Mouse (Mus musculus) midbrain, embryonic 13.5 days (tissue): Measurements from ENCODE around the gene Msl2. TPM values are rescaled to one million over a fixed set of nuclear protein-coding genes. Genes with fewer than 3 reads are reported as not detected.

ENCODE experiments used
- ATAC-seq: fragments of 200-750 bp; cut with Nextera tagmentation; 2 replicates; pipeline ENCODE4 v1.8.0; 2017; ENCODE audit warnings: mild to moderate bottlenecking, moderate TSS enrichment, moderate library complexity
- H3K27ac ChIP-seq: fragments of 300-500 bp; sonication (generic); 2 replicates; pipeline ENCODE4 v1.5.1; 2015; ENCODE audit warnings: inconsistent platforms, mild to moderate bottlenecking, moderate library complexity
- H3K27me3 ChIP-seq: fragments of 300-500 bp; sonication (generic); 2 replicates; pipeline ENCODE4 v1.6.1; 2015; ENCODE audit warnings: mild to moderate bottlenecking, inconsistent platforms
- H3K36me3 ChIP-seq: fragments of 300-500 bp; sonication (generic); 2 replicates; pipeline ENCODE4 v1.6.1; 2015; ENCODE audit warnings: mild to moderate bottlenecking, inconsistent platforms
- H3K4me1 ChIP-seq: fragments of 300-500 bp; sonication (generic); replicated peaks from 2 replicates; pipeline ENCODE4 v1.6.1; 2015; ENCODE audit warnings: inconsistent platforms
- H3K4me2 ChIP-seq: fragments of 300-500 bp; sonication (generic); replicated peaks from 2 replicates; pipeline ENCODE4 v1.6.1; 2015; ENCODE audit warnings: moderate library complexity, mild to moderate bottlenecking, inconsistent platforms
- H3K4me3 ChIP-seq: fragments of 300-500 bp; sonication (generic); replicated peaks from 2 replicates; pipeline ENCODE4 v1.5.1; 2015; ENCODE audit warnings: mild to moderate bottlenecking, inconsistent platforms
- H3K9ac ChIP-seq: fragments of 300-500 bp; sonication (generic); replicated peaks from 2 replicates; pipeline ENCODE4 v1.6.1; 2015; ENCODE audit warnings: mild to moderate bottlenecking, inconsistent platforms
- H3K9me3 ChIP-seq: fragments of 300-500 bp; sonication (generic); 2 replicates; pipeline ENCODE4 v1.6.1; 2016; ENCODE audit warnings: mild to moderate bottlenecking, inconsistent platforms
- WGBS: fragments of 180-500 bp; shearing (Covaris S2); methylation state at CpG from one replicate; pipeline ENCODE4 v1.1.7; 2015; 5-methylcytosine and 5-hydroxymethylcytosine counted together
- polyA plus RNA-seq: library from polyadenylated mRNA; unstranded; fragments of >200 nt; fragmentation: Nextera tagmentation; extraction: Ambion mirVana; gene quantifications from 2 replicates; pipeline ENCODE4 v1.2.1, GENCODE M21; 2015

The Msl2 gene
- polyA plus RNA-seq, result 5.5 and 7.2 TPM in 2 replicates

- ATAC-seq, result peak; percentile 83
- Histone ChIP-seq H3K27me3 (no peaks in the 10 kb centered on the region), H3K36me3 (no peaks in the 10 kb centered on the region), H3K9ac (peak within 1 kb of the TSS; percentile 99), H3K4me1 (peaks cover 28% of the 10 kb centered on the region), H3K27ac (peak within 1 kb of the TSS; percentile 99), H3K4me3 (peak within 1 kb of the TSS; percentile 81), H3K9me3 (no peaks in the 10 kb centered on the region), H3K4me2 (peak within 1 kb of the TSS; percentile 95)
- WGBS, result 1% methylated on average over 31 of the region's 43 CpGs
These were observed at the start of gene Msl2 for GRCm38 (mm10) chr9:101073987-101074331. Msl2 (plus strand) TSS chr9:101074101.

GRCm38 (mm10) chr9:101033761-101034447 lies 40.0 kb upstream of the Msl2 start:
- Histone ChIP-seq H3K4me2 (peak overlapping the region; percentile 63), H3K4me1 (peaks cover 12% of the 10 kb centered on the region), H3K36me3 (peaks cover 6% of the 10 kb centered on the region), H3K4me3 (peak overlapping the region; percentile 57), H3K9ac (peak overlapping the region; percentile 79), H3K27me3 (no peaks in the 10 kb centered on the region), H3K27ac (peak overlapping the region; percentile 97), H3K9me3 (no peaks in the 10 kb centered on the region)
- no peak; the same call in 1 of the 2 replicates for ATAC-seq
- 8% methylated on average over 14 of the region's 14 CpGs for WGBS

DNA sequence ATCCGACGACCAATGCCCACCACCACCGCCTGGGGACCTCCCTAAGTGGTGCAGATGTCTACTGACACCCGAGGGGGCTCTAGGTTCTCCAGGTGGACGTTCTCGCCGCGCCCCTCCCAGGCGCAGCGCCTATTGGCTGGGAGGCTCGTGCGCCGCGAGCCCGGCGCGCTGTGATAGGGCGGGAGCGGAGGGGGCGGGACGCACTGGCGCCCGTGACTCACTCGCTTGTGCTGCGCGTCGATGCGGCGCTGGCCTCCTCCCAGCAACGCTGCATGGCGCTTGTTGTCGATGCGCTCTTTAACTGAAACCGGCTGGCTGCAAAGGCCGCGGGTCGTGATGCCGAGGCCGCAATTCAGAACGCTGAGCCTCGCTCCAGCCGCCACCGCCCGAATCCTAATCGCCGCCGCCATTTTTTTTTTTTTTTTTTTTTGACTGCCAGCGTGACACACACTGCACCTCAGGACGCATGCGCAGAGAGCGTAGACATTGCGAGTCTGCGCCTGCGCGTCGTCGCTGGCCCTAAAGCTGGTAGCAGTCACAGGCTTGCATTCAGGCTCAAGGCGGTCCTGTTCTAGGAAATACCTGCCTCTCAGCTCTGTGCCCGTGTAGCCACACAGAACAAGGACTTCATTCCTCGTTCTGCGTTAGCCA lies 39.3 kb upstream of the Msl2 start, which contains the start of gene Pccb:
TSS of gene Pccb (minus strand) at position 451 of the 651 bp plus-strand sequence.
- Histone ChIP-seq H3K4me3 (peak within 1 kb of the TSS; percentile 57), H3K4me1 (peaks cover 12% of the 10 kb centered on the region), H3K27ac (peak within 1 kb of the TSS; percentile 97), H3K36me3 (no peaks in the 10 kb centered on the region), H3K9ac (peak within 1 kb of the TSS; percentile 79), H3K9me3 (no peaks in the 10 kb centered on the region), H3K27me3 (no peaks in the 10 kb centered on the region), H3K4me2 (peak within 1 kb of the TSS; percentile 63)
- under 1% methylated on average over 61 of the region's 61 CpGs for WGBS
- peak; percentile 99 for ATAC-seq

DNA sequence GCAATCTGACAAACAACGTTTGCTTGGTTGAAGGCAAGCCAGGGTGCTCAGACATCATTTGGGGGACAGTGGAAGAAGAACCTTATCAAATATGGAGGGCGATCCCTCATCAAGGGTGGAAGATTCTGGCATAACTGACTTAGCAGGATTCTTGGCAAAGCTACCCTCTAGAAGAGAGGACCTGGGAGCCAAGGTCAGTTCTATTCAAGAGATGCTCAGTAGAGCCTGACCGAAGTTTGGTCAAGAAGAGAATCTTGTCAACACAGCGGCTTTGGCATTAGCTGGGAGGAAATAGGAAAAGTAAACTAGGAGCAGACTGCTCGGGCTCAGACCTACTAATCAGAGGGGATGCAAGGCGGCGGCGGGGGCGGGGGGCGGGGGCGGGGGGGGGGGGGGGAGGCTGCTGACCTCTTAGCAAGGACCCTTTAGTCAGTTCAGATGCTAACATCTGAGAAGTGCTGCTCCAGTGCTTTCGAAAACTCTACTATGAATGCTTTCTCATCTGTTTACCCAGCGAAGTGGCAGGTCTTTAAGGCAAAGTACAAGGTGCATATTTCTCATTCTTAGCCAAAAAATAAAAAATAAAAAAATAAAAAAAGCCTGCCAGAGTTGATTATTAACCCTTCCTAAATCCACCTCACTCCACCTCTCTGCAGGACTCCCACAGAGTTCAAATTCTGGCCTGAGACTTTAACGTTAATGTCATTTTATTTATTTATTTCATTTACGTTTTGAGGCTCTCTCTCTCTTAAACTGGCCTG lies 37.9 kb upstream of the Msl2 start:
- no peaks in the 10 kb centered on the region for H3K9me3 ChIP-seq
- no peak for ATAC-seq
- H3K9ac ChIP-seq, result no peak overlapping the region
- 82% methylated on average over 13 of the region's 15 CpGs for WGBS
- no peaks in the 10 kb centered on the region for H3K27me3 ChIP-seq
- peaks cover 12% of the 10 kb centered on the region for H3K4me1 ChIP-seq
- no peaks in the 10 kb centered on the region for H3K36me3 ChIP-seq
- H3K27ac ChIP-seq, result no peak overlapping the region
- H3K4me2 ChIP-seq, result no peak overlapping the region
- H3K4me3 ChIP-seq, result no peak overlapping the region

DNA sequence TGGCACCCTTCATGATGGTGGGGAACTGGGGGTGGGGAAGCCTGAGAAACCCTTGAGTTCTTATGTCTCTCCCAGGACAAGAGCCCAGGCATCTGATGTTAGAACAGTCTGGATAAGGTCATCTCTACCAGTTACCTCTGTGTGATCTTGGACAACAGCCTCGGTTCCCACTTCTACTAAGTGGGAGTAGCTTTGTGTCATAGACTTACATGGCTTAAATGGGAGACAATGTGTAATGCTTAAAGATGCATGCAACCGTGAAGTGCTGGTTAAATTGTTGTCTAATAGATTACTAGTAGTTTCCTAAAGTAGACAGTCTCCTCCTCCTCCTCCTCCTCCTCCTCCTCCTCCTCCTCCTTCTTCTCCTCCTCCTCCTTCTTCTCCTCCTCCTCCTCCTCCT lies 37.0 kb upstream of the Msl2 start:
- no peak overlapping the region for H3K4me2 ChIP-seq
- H3K27me3 ChIP-seq, result no peaks in the 10 kb centered on the region
- no peak overlapping the region for H3K27ac ChIP-seq
- no peak for ATAC-seq
- WGBS, result 84% methylated on average over 2 of the region's 2 CpGs
- no peaks in the 10 kb centered on the region for H3K9me3 ChIP-seq
- H3K9ac ChIP-seq, result no peak overlapping the region
- peaks cover 12% of the 10 kb centered on the region for H3K4me1 ChIP-seq
- H3K4me3 ChIP-seq, result no peak overlapping the region
- no peaks in the 10 kb centered on the region for H3K36me3 ChIP-seq

- no peaks in the 10 kb centered on the region for H3K27me3 ChIP-seq
- no peaks in the 10 kb centered on the region for H3K9me3 ChIP-seq
- H3K9ac ChIP-seq, result no peak overlapping the region
- no peak overlapping the region for H3K4me2 ChIP-seq
- H3K4me3 ChIP-seq, result no peak overlapping the region
- no peaks in the 10 kb centered on the region for H3K36me3 ChIP-seq
- 52% methylated on average over 7 of the region's 7 CpGs for WGBS
- H3K27ac ChIP-seq, result no peak overlapping the region
- ATAC-seq, result no peak
- H3K4me1 ChIP-seq, result peaks cover 12% of the 10 kb centered on the region
These were observed 36.5 kb upstream of the Msl2 start for GRCm38 (mm10) chr9:101037396-101037795.

GRCm38 (mm10) chr9:101038634-101039033 lies 35.3 kb upstream of the Msl2 start:
- Histone ChIP-seq H3K4me1 (peaks cover 8% of the 10 kb centered on the region), H3K9ac (no peak overlapping the region), H3K27ac (no peak overlapping the region), H3K9me3 (no peaks in the 10 kb centered on the region), H3K36me3 (no peaks in the 10 kb centered on the region), H3K4me2 (no peak overlapping the region), H3K27me3 (no peaks in the 10 kb centered on the region), H3K4me3 (no peak overlapping the region)
- no peak for ATAC-seq
- WGBS, result 86% methylated on average over 5 of the region's 5 CpGs

GRCm38 (mm10) chr9:101041508-101041907 lies 32.4 kb upstream of the Msl2 start:
- H3K4me2 ChIP-seq, result no peak overlapping the region
- H3K27me3 ChIP-seq, result no peaks in the 10 kb centered on the region
- no peak overlapping the region for H3K27ac ChIP-seq
- H3K9me3 ChIP-seq, result no peaks in the 10 kb centered on the region
- H3K36me3 ChIP-seq, result no peaks in the 10 kb centered on the region
- no peaks in the 10 kb centered on the region for H3K4me1 ChIP-seq
- WGBS, result 76% methylated on average over 5 of the region's 5 CpGs
- H3K4me3 ChIP-seq, result no peak overlapping the region
- ATAC-seq, result no peak
- no peak overlapping the region for H3K9ac ChIP-seq

DNA sequence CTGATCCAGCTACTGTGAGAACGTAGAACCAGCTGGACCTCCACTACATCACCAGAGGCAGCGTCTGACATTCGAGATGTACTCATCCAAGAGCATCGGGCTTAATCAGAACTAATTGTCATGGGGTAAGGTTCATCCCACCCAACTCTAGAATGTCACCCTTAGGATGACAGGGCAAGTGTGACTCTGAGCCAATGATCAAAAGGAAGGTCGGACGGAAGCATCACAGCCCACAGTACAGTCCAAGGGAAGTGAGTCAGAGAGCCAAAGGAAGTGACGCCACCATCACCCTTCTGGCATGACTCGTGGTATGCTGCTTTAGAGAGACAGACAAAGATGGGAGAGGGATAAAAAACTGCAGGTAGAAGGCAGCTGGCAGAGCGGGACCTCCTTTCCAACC lies 31.7 kb upstream of the Msl2 start:
- H3K4me3 ChIP-seq, result no peak overlapping the region

DNA sequence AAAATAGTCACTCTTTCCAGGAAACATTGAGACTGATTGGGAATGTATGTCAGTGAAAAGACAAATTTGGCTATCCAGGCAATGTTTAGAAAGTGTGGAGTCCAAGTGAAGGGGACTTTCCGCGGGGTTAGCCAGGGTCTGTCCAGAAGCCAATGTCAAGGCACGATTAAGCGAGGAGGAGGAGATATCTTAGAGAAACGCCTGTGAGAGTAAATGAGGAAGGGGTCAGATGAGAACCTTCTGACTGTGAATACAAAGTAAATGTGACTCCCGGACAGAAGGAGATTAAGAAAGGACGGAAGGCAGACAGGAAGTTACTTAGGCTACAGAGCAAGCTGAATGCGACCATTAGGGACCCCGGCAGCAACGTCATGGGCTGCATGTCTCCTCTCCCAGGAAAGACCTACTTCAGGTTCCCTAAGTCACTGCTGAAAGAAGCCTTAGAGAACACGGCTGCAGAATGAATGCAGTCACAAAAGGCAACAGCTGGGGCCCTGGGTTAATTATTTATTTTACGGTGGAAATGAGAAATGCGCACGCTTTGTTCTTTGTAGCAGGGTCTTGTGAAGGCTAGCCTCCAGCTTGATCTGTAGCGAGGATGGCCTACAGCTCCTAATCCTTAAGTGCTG lies 28.1 kb upstream of the Msl2 start:
- Histone ChIP-seq H3K27me3 (no peaks in the 10 kb centered on the region), H3K4me3 (no peak overlapping the region), H3K36me3 (no peaks in the 10 kb centered on the region), H3K9ac (no peak overlapping the region), H3K9me3 (no peaks in the 10 kb centered on the region), H3K27ac (no peak overlapping the region), H3K4me1 (no peaks in the 10 kb centered on the region), H3K4me2 (no peak overlapping the region)
- no peak for ATAC-seq
- WGBS, result 64% methylated on average over 15 of the region's 15 CpGs

More for the DNA sequence above, 31.7 kb upstream of the Msl2 start:
- Histone ChIP-seq H3K4me1 (no peaks in the 10 kb centered on the region), H3K9ac (no peak overlapping the region), H3K4me2 (no peak overlapping the region), H3K9me3 (no peaks in the 10 kb centered on the region), H3K27me3 (no peaks in the 10 kb centered on the region), H3K27ac (no peak overlapping the region), H3K36me3 (no peaks in the 10 kb centered on the region)
- WGBS, result 87% methylated on average over 9 of the region's 9 CpGs
- ATAC-seq, result no peak

GRCm38 (mm10) chr9:101052007-101052406 lies 21.9 kb upstream of the Msl2 start:
- WGBS, result 95% methylated on average over 3 of the region's 3 CpGs
- no peak for ATAC-seq
- Histone ChIP-seq H3K9me3 (no peaks in the 10 kb centered on the region), H3K27me3 (no peaks in the 10 kb centered on the region), H3K36me3 (no peaks in the 10 kb centered on the region), H3K9ac (no peak overlapping the region), H3K27ac (no peak overlapping the region), H3K4me1 (no peaks in the 10 kb centered on the region), H3K4me2 (no peak overlapping the region), H3K4me3 (no peak overlapping the region)

DNA sequence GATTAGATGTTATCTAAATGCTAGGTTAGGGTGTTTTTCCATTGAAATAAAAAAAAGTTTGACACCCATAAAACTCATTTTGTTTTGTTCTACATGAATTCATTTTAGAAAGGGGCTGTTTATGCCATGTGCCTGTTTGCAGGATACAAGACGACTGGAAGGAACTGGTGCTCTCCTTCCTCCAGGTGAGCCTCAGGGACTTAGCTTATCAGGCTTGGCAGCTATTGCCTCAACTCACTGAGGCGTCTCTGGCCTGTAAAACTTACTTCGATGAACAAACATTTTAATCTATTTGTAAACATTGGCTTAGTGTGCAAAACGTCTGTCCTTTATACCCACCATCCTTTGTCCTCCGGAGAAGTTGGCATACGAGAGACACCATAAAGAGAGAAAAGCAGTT lies 21.2 kb upstream of the Msl2 start:
- Histone ChIP-seq H3K4me1 (no peaks in the 10 kb centered on the region), H3K9me3 (no peaks in the 10 kb centered on the region), H3K4me2 (no peak overlapping the region), H3K9ac (no peak overlapping the region), H3K27me3 (no peaks in the 10 kb centered on the region), H3K36me3 (no peaks in the 10 kb centered on the region), H3K27ac (no peak overlapping the region), H3K4me3 (no peak overlapping the region)
- 66% methylated on average over 6 of the region's 6 CpGs for WGBS
- ATAC-seq, result no peak
